ENCODE assay signal across 19 mouse cellular contexts in the genomic region with DNA sequence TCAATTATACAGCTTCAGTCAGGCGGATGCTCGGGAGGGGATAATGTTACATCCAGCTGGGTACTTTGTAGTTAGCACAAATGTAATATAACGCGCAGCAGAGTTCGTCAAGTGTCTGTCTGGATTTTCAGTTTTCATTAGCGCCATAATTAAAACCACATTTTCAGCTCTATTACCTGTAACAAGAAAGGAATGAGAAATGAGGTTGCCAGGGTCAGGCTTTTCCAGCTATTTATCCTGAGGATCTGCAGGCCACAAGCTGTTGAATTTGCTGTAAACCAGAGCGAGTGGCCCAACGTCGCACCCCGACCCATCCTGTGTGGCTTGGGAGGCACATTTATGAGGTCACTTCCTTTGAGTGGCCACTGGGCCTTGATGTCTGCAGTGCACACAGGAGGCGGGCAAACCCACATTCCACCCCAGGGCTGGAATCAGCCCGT. TPM values are rescaled to one million over a fixed set of nuclear protein-coding genes. Genes with fewer than 3 reads are reported as not detected.
DNase-seq lines count a peak whose midpoint lies in the region; ATAC-seq and TF ChIP-seq lines count a peak whose summit lies in the region.
"Had no signal": no experiment of that assay in that cellular context is flagged by ENCODE, and none has a peak within 500 bp of the region (broad histone marks: within the 10 kb centered on the region; RNA-seq: fewer than 3 reads in every experiment).

No protein-coding gene starts in this region.

- DNase-seq in midbrain, embryonic 10.5 days (ENCODE audit: low spot score), result peak; percentile 26
- DNase-seq in embryo, embryonic 10.5 days (ENCODE audit: low spot score), result peak; percentile 84
- DNase-seq in embryonic facial prominence, embryonic 11.5 days (ENCODE audit: low spot score), result peak; percentile 91
- peak; percentile 67 for DNase-seq in limb, embryonic 14.5 days (ENCODE audit: low spot score)
- no peak for DNase-seq in lung, postnatal 14 days
- no peak for DNase-seq in layer of hippocampus, adult 9-10 months (ENCODE audit: low spot score)
- DNase-seq in thymus, postnatal 4 days, result no peak
- DNase-seq: adrenal gland, postnatal 14 days; cerebellum, adult 8-10 months; heart, adult 2 months; kidney, adult 9 months; thymus, adult 2 months had no signal

- WGBS in midbrain, embryonic 10.5 days, result 76% methylated on average over 12 of the region's 12 CpGs
- WGBS in midbrain, embryonic 16.5 days, result 66% methylated on average over 12 of the region's 12 CpGs
- 24% methylated on average over 12 of the region's 12 CpGs for WGBS in embryonic facial prominence, embryonic 11.5 days
- WGBS in limb, embryonic 14.5 days, result 14% methylated on average over 12 of the region's 12 CpGs

- H3K4me3 ChIP-seq in midbrain, embryonic 10.5 days, result no peak overlapping the region
- H3K4me3 ChIP-seq in midbrain, embryonic 16.5 days (ENCODE audit: low read depth, low read length), result no peak overlapping the region
- H3K4me3 ChIP-seq in embryonic facial prominence, embryonic 11.5 days (ENCODE audit: low read depth, low read length), result no peak overlapping the region
- no peak overlapping the region for H3K4me3 ChIP-seq in limb, embryonic 14.5 days (replicated peaks; ENCODE audit: low read length)
- H3K4me3 ChIP-seq: heart, adult 2 months; hindbrain, embryonic 15.5 days; layer of hippocampus, adult 2 months; midbrain, embryonic 12.5 days; neural tube, embryonic 13.5 days had no signal

- no peak for ATAC-seq in midbrain, embryonic 16.5 days
- ATAC-seq in embryonic facial prominence, embryonic 11.5 days (replicated peaks; ENCODE audit: insufficient number of reproducible peaks, low FRiP score, low TSS enrichment, low read depth), result peak; percentile 71
- peak; percentile 61 for ATAC-seq in limb, embryonic 14.5 days (ENCODE audit: low FRiP score, low read depth)
- ATAC-seq: lung, postnatal 0 days had no signal

- no peak overlapping the region for H3K27ac ChIP-seq in midbrain, embryonic 10.5 days (replicated peaks)
- H3K27ac ChIP-seq in midbrain, embryonic 16.5 days (ENCODE audit: low read length), result no peak overlapping the region
- H3K27ac ChIP-seq in embryonic facial prominence, embryonic 11.5 days (replicated peaks; ENCODE audit: low read depth, low read length), result peak overlapping the region; percentile 59
- H3K27ac ChIP-seq in limb, embryonic 14.5 days (replicated peaks; ENCODE audit: low read depth, low read length), result no peak overlapping the region
- H3K27ac ChIP-seq: heart, adult 2 months; hindbrain, embryonic 15.5 days; layer of hippocampus, adult 2 months; liver, embryonic 14.5 days; midbrain, embryonic 12.5 days; neural tube, embryonic 13.5 days had no signal

- no peaks in the 10 kb centered on the region for H3K9me3 ChIP-seq in midbrain, embryonic 10.5 days (replicated peaks)
- H3K9me3 ChIP-seq in midbrain, embryonic 16.5 days (replicated peaks; ENCODE audit: control insufficient read depth, low read length, poor library complexity, severe bottlenecking), result no peaks in the 10 kb centered on the region
- no peaks in the 10 kb centered on the region for H3K9me3 ChIP-seq in embryonic facial prominence, embryonic 11.5 days (replicated peaks; ENCODE audit: control insufficient read depth, low read length)
- H3K9me3 ChIP-seq in limb, embryonic 14.5 days (ENCODE audit: control insufficient read depth, low read length), result no peaks in the 10 kb centered on the region
- H3K9me3 ChIP-seq: hindbrain, embryonic 15.5 days; midbrain, embryonic 12.5 days; neural tube, embryonic 13.5 days had no signal

- H3K9ac ChIP-seq in midbrain, embryonic 16.5 days (ENCODE audit: low read depth, low read length), result no peak overlapping the region
- H3K9ac ChIP-seq in embryonic facial prominence, embryonic 11.5 days (replicated peaks; ENCODE audit: low read length), result no peak overlapping the region
- H3K9ac ChIP-seq in limb, embryonic 14.5 days (ENCODE audit: low read depth, low read length, severe bottlenecking), result no peak overlapping the region
- H3K9ac ChIP-seq: hindbrain, embryonic 15.5 days; liver, embryonic 14.5 days; midbrain, embryonic 12.5 days; neural tube, embryonic 13.5 days had no signal

- no peaks in the 10 kb centered on the region for H3K36me3 ChIP-seq in midbrain, embryonic 10.5 days
- H3K36me3 ChIP-seq in midbrain, embryonic 16.5 days (ENCODE audit: control insufficient read depth, insufficient read depth, low read length), result no peaks in the 10 kb centered on the region
- H3K36me3 ChIP-seq in embryonic facial prominence, embryonic 11.5 days (replicated peaks; ENCODE audit: control insufficient read depth, insufficient read depth, low read depth, low read length), result no peaks in the 10 kb centered on the region
- H3K36me3 ChIP-seq in limb, embryonic 14.5 days (ENCODE audit: control insufficient read depth, insufficient read depth, low read length), result no peaks in the 10 kb centered on the region
- H3K36me3 ChIP-seq: hindbrain, embryonic 15.5 days; midbrain, embryonic 12.5 days; neural tube, embryonic 13.5 days had no signal

- H3K27me3 ChIP-seq in midbrain, embryonic 10.5 days (ENCODE audit: low read depth, poor library complexity, severe bottlenecking), result no peaks in the 10 kb centered on the region
- no peaks in the 10 kb centered on the region for H3K27me3 ChIP-seq in midbrain, embryonic 16.5 days (ENCODE audit: control insufficient read depth, insufficient read depth, low read depth, low read length)
- H3K27me3 ChIP-seq in embryonic facial prominence, embryonic 11.5 days (ENCODE audit: control insufficient read depth, insufficient read depth, low read length), result no peaks in the 10 kb centered on the region
- no peaks in the 10 kb centered on the region for H3K27me3 ChIP-seq in limb, embryonic 14.5 days (ENCODE audit: control insufficient read depth, insufficient read depth, low read length)
- H3K27me3 ChIP-seq: hindbrain, embryonic 15.5 days; midbrain, embryonic 12.5 days; neural tube, embryonic 13.5 days had no signal

- H3K4me1 ChIP-seq in midbrain, embryonic 10.5 days, result no peaks in the 10 kb centered on the region
- no peaks in the 10 kb centered on the region for H3K4me1 ChIP-seq in midbrain, embryonic 16.5 days (ENCODE audit: control insufficient read depth, insufficient read depth, low read length)
- H3K4me1 ChIP-seq in embryonic facial prominence, embryonic 11.5 days (ENCODE audit: control insufficient read depth, insufficient read depth, low read length), result peaks cover 5% of the 10 kb centered on the region
- H3K4me1 ChIP-seq in limb, embryonic 14.5 days (ENCODE audit: control insufficient read depth, insufficient read depth, low read length), result peaks cover 29% of the 10 kb centered on the region
- H3K4me1 ChIP-seq: neural tube, embryonic 13.5 days had no signal

- H3K4me2 ChIP-seq in midbrain, embryonic 16.5 days (ENCODE audit: low read length), result no peak overlapping the region
- no peak overlapping the region for H3K4me2 ChIP-seq in embryonic facial prominence, embryonic 11.5 days (ENCODE audit: low read depth, low read length)
- 0 out of 2 replicates have a peak overlapping the region, but pooled peaks have one; percentile 10 for H3K4me2 ChIP-seq in limb, embryonic 14.5 days (replicated peaks; ENCODE audit: low read depth, low read length, severe bottlenecking)
- H3K4me2 ChIP-seq: hindbrain, embryonic 15.5 days; midbrain, embryonic 12.5 days; neural tube, embryonic 13.5 days had no signal

- no peak for TF ChIP-seq POLR2A in limb, embryonic 14.5 days (IDR thresholded peaks at IDR 0.05; ENCODE audit: borderline replicate concordance, extremely low read depth, insufficient read depth, insufficient read length)

RNA-seq across cellular contexts. Expression of a gene that starts 41.8 kb away (rescaled TPM):
- polyA plus RNA-seq in midbrain, embryonic 10.5 days (2016; fragmentation: Nextera tagmentation; extraction: Ambion mirVana), result 51.4 and 56.5 TPM in 2 replicates
- 7.5 and 8.8 TPM in 2 replicates for polyA plus RNA-seq in midbrain, embryonic 16.5 days (2015; fragmentation: Nextera tagmentation; extraction: Ambion mirVana)
- polyA plus RNA-seq in embryonic facial prominence, embryonic 11.5 days (2014; fragmentation: Nextera tagmentation; extraction: Ambion mirVana), result 46.6 and 47.5 TPM in 2 replicates
- 22.2 and 23.4 TPM in 2 replicates for polyA plus RNA-seq in limb, embryonic 14.5 days (2012; rRNA removed)
- 44.4 and 46.6 TPM in 2 replicates for polyA plus RNA-seq in limb, embryonic 14.5 days (2014; fragmentation: Nextera tagmentation; extraction: Ambion mirVana)

Comparison
In these comparisons a context has a peak if more than half of its experiments do, and no peak if none do; other contexts are left out.
1. DNase-seq: peak in midbrain, embryonic 10.5 days (single experiment), embryo, embryonic 10.5 days (single experiment), embryonic facial prominence, embryonic 11.5 days (single experiment) and limb, embryonic 14.5 days (single experiment); none in lung, postnatal 14 days (single experiment), layer of hippocampus, adult 9-10 months (single experiment) and thymus, postnatal 4 days (single experiment).